Mouse (Mus musculus): ENCODE data around the gene Aanat.

DNA sequence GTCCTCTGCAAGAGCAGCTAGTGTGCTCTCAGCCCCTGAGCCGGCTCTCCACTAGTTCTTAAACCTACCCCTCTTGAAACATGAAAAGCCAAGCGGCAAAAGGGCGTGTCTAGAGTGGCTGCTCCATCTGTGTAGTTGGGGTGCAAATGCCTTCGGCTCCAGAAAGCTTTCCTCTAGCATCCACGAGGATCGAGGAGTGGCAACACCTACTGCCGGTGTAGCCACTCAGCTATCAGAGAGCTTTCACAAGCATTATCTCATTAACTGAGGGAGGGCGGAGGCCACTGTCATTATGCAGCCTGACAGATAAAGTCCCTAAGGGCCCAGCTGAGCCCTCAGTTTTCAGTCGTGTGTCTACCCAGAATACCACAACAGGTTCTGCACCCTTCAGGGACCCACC lies 33.8 kb downstream of the Aanat start:
- TF ChIP-seq GATA1 (IDR thresholded peaks at IDR 0.05; ENCODE audit: low read length) (peak; percentile 74), TAL1 (IDR thresholded peaks at IDR 0.05; ENCODE audit: low read length) (peak; percentile 44)

Data from erythroblast, embryonic 14.5 days (primary cell).